Mouse (Mus musculus) kidney, embryonic 16.5 days (tissue): ENCODE results near the gene Sfrp4. TPM values are rescaled to one million over a fixed set of nuclear protein-coding genes. Genes with fewer than 3 reads are reported as not detected.

Experiments
- ATAC-seq: fragments of 200-750 bp; cut with Nextera tagmentation; 2 replicates; pipeline ENCODE4 v1.8.0; 2017; ENCODE audit warnings: moderate TSS enrichment; ENCODE audit not compliant: low FRiP score, low TSS enrichment
- H3K27ac ChIP-seq: fragments of 300-500 bp; sonication (generic); 2 replicates; pipeline ENCODE4 v1.5.1; 2014; ENCODE audit warnings: low read length
- H3K27me3 ChIP-seq: fragments of 300-500 bp; sonication (generic); 2 replicates; pipeline ENCODE4 v1.6.1; 2014; ENCODE audit warnings: low read length, control low read depth, mixed read lengths; ENCODE audit not compliant: insufficient read depth
- H3K36me3 ChIP-seq: fragments of 300-500 bp; sonication (generic); 2 replicates; pipeline ENCODE4 v1.6.1; 2014; ENCODE audit warnings: low read length, control low read depth, mixed read lengths; ENCODE audit not compliant: insufficient read depth
- H3K4me1 ChIP-seq: fragments of 300-500 bp; sonication (generic); 2 replicates; pipeline ENCODE4 v1.6.1; 2014; ENCODE audit warnings: low read length, control low read depth, mixed read lengths; ENCODE audit not compliant: insufficient read depth
- H3K4me2 ChIP-seq: fragments of 300-500 bp; sonication (generic); replicated peaks from 2 replicates; pipeline ENCODE4 v1.6.1; 2014; ENCODE audit warnings: low read depth, low read length
- H3K4me3 ChIP-seq: fragments of 300-500 bp; sonication (generic); 2 replicates; pipeline ENCODE4 v1.5.1; 2014; ENCODE audit warnings: mild to moderate bottlenecking, low read length
- H3K9ac ChIP-seq: fragments of 300-500 bp; sonication (generic); replicated peaks from 2 replicates; pipeline ENCODE4 v1.6.1; 2014; ENCODE audit warnings: low read length
- H3K9me3 ChIP-seq: fragments of 300-500 bp; sonication (generic); 2 replicates; pipeline ENCODE4 v1.6.1; 2016; ENCODE audit warnings: low read length, control low read depth
- WGBS: fragments of 180-500 bp; shearing (Covaris S2); extraction: QIAGEN DNeasy Blood & Tissue Kit; methylation state at CpG from one replicate; pipeline ENCODE4 v1.1.7; 2014; 5-methylcytosine and 5-hydroxymethylcytosine counted together
- polyA plus RNA-seq: library from polyadenylated mRNA; unstranded; fragments of >200 nt; fragmentation: Nextera tagmentation; extraction: Ambion mirVana; gene quantifications from 2 replicates; pipeline ENCODE4 v1.2.1, GENCODE M21; 2015

Gene Sfrp4
- polyA plus RNA-seq, 1 experiment from 2014 or later = 2.2 TPM

DNA sequence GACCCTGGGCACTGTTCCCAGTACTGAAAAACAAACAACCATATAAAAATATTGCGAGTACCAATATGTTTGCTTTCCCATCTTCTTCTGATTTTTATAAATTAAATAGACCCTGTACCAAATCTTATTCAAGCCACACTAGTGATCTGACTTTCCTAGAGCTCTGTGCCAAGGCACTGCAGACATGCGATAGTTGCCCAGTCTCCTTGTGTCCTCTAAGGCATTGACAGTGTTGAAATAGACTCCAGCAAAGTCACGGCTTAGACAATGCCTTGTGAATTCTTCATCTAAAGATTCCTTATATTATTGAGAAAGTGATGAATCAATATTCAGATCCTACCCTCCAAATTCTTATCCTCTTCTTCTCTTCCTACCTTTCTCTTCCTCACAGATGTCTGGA is 51.1 kb downstream of the Sfrp4 start:
- no peak overlapping the region for H3K27ac ChIP-seq
- no peak overlapping the region for H3K4me3 ChIP-seq
- H3K36me3 ChIP-seq = no peaks in the 10 kb centered on the region
- no peak for ATAC-seq
- H3K9me3 ChIP-seq = no peaks in the 10 kb centered on the region
- H3K9ac ChIP-seq = no peak overlapping the region
- WGBS = 74% methylated on average over 3 of the region's 3 CpGs
- no peaks in the 10 kb centered on the region for H3K4me1 ChIP-seq
- H3K4me2 ChIP-seq = no peak overlapping the region
- no peaks in the 10 kb centered on the region for H3K27me3 ChIP-seq

GRCm38 (mm10) chr13:19674601-19675000 is 51.7 kb downstream of the Sfrp4 start:
- H3K9me3 ChIP-seq = no peaks in the 10 kb centered on the region
- ATAC-seq = no peak
- no peaks in the 10 kb centered on the region for H3K4me1 ChIP-seq
- H3K27me3 ChIP-seq = no peaks in the 10 kb centered on the region
- no peak overlapping the region for H3K27ac ChIP-seq
- H3K4me2 ChIP-seq = no peak overlapping the region
- H3K4me3 ChIP-seq = no peak overlapping the region
- no peak overlapping the region for H3K9ac ChIP-seq
- no peaks in the 10 kb centered on the region for H3K36me3 ChIP-seq

Other genes with a start within 250 kb of the Sfrp4 start
- gene Stard3nl, start 227.3 kb upstream of the Sfrp4 start, polyA plus RNA-seq = 105 and 109 TPM in 2 replicates
- 24.3 and 26.2 TPM in 2 replicates for gene Epdr1, start 3.2 kb upstream of the Sfrp4 start, polyA plus RNA-seq
- not detected in 2 replicates for gene Nme8, start 74.7 kb downstream of the Sfrp4 start, polyA plus RNA-seq
- 0.25 and 0.28 TPM in 2 replicates for gene Gpr141, start 201.2 kb downstream of the Sfrp4 start, polyA plus RNA-seq